Mouse (Mus musculus) liver, adult 2 months (tissue): ENCODE data around the gene Skp2.

Source experiments
- CTCF ChIP-seq: fragments of 200-500 bp; IDR thresholded peaks from 2 replicates; pipeline ENCODE4 v1.5.1; 2011; ENCODE audit warnings: low read depth, low read length, control low read depth
- POLR2A ChIP-seq: fragments of 200-500 bp; IDR thresholded peaks from 2 replicates; pipeline ENCODE4 v1.6.1; 2011; ENCODE audit warnings: low read length, control low read depth; ENCODE audit not compliant: insufficient read depth; ENCODE audit errors: extremely low read depth

DNA sequence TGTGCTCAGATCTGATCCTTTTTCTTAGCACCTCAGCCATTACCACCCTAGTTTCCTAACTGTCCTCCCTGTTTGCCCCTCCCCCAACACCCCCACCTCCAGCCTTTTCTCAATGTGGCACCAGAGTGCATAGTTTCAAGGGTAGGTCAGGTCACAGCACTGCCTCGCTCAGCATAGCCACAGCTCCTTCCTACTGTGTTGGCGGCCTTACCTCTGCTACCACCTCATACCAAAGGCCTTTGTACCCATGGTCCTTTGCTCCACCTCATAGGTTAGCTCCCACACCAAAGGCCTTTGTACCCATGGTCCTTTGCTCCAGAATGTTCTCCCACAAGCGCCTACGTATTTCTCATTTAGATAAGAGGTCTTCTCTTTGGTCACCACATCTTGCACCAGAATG lies 36.4 kb downstream of the Skp2 start:
- TF ChIP-seq CTCF: no peak
- TF ChIP-seq POLR2A: no peak
